Mouse (Mus musculus) lung, postnatal 4 days (tissue): ENCODE measurements at regions not wholly inside any gene's neighbourhood (a gene's known extent, or its start where the extent isn't known, plus 50 kb on each side); places are given as distances from the start of the nearest gene placed in this dataset.

ENCODE experiments used
- DNase-seq, 2 experiments: peaks; one replicate each; pipeline ENCODE4 v3.0.0; 2021

- DNase-seq, result no peak
Measured at GRCm38 (mm10) chr4:81960552-81961534, 518.2 kb upstream of the Mpdz start.

DNA sequence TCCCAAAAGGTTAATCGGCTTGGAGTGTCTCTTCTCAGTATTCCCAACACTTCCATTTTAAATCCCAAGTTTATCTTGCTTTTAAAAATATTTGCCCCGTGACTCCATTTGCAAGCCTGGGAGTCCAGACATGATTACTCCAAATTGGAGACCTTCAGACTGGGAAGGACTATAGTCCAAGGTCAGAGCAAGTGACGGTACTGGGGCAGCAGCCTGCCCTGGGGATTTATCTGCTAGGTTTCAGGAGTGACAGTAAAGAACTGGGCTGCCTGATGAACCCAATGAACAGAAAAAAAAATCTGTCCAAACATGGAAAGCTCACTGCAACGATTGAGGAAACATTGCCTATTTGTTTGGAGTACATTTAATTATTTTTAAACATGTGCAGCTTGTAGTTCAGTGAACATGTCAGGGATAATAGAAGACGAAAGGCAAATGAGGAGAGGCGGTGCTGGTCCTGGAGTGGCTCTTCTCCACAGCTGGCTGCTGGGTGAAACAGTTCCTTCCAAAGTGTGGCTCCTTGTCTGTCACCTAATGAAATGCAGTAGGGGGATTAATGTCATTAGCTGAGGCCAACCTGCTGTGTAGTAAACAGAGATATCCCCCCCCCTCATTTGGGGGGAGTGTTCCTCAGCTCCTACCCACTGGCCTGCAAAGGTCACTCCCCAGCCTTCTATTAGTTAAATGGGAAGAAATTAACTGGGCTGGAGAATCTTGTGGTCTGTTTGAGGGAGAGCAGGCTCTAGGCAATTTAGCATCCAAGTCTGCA, 514.5 kb upstream of the Mpdz start:
- peak in 1 of 2 experiments; percentile 39 for DNase-seq

GRCm38 (mm10) chr4:81953023-81953422, 510.4 kb upstream of the Mpdz start:
- no peak for DNase-seq

GRCm38 (mm10) chr4:81937384-81937783, 494.8 kb upstream of the Mpdz start:
- DNase-seq, result no peak

DNA sequence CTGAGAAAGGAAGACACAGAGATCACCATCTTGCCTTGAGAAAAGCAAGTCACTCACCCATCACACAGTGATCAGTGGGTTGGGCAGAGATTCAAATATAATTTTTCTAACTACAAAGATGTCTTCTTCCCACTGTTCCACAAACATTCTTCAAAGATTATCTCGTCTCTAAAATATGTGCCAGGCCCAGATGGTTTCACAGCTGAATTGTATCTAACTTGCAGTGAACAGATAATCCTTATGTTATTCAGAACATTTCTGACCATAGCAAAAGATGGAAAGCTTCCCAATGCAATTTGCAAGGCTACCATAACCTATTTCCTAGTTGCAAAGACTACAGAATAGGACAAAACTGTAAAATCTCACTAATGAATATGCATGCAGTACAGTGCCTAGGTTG, 488.3 kb upstream of the Mpdz start:
- DNase-seq, result no peak

DNA sequence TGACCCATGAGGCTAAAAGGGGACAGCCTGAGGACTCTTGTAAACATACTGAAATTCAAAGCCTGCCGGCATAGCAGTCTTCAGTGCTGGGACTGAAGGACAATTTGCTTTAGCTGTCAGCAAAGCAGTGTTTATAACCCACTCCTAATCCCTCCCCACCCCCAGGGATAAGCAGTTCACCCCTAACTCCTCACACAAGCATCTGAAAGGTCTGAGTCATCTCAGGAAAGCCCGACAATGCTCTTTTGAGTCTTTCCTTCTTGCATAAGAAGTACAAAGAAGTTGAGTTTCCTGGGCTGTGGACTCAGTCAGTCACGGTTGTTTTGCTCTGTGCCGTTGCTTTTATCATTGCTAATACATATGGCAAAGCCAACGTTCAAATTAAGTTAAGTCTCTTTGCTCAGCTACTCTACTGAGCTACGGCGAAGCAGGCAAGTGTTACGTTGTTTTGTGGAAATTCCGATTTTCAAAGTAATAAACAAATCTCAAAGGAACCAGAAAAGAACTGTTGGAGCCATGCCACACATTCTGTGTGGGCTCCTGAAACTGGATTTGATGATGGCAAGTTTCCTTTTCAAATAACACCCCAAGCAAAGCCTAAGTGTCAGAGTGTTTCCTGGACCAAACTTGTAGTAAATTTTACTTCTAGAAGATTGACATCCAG, 486.1 kb upstream of the Mpdz start:
- DNase-seq, result no peak

DNA sequence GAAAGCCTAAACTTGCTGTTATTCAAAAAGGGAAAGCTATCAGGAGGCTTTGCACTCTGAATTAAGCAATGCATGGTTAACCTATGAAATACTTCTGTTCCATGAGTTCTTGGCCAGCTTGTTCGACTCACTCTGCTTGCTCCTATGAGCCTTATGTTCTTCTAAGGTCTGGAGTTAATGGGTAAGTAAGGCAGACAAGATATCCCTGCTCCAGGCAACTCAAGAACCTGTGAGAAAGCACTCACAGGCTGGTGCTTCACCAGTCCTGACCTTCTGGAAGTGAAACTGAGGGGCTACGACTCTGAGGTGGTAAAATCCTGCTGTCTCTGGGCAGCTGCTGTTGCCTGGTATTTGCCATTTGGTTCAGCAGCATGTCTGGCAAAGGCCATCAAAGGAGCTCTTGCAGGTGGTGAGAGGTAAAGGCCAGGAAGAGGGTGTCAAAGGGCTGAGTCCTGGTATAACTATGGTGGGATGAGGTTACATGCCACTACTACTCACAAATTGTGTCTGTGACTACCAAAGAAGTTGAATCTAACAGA, 484.6 kb upstream of the Mpdz start:
- DNase-seq, result no peak

- DNase-seq, result no peak
Measured at GRCm38 (mm10) chr4:81926662-81927141, 484.1 kb upstream of the Mpdz start.

DNA sequence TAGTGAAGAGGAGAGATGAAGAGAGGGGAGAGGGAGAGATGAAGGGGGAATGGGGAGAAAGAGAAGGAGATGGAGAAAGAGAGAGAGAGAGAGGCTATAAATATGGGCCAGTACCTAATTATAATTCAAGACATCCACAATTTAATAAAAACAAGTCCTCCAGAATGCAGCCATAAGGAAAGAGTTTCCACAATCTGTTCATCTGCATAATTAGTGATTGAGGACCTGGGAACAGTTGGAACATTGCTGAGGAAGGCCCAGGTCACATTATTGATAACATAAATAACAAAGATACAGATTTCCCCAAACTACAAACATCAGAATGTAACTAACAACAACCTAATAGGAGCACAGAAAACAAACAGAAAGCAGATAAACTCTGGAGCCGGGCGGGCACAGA, 483.0 kb upstream of the Mpdz start:
- no peak for DNase-seq

GRCm38 (mm10) chr4:81924120-81924519, 481.5 kb upstream of the Mpdz start:
- DNase-seq, result no peak

- DNase-seq, result no peak
Measured at GRCm38 (mm10) chr4:81922876-81923275, 480.3 kb upstream of the Mpdz start.

DNA sequence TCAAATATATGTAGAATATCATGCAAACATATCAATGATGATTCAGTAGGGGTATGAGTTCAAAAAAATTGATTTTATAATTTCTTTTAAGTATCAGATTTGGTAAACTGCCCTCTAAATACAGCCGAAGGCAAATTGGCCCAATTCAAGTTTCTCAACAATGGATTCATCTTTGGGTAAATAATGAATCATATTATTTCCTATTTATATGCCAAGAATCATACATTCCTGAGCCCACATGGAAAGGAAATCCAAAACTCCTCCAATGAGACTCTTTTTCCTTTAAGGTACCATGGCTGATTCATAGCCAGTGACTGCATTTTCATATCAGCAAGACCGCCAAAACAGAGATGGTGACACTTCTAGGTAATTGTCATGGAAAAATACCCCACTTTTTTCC, 472.4 kb upstream of the Mpdz start:
- DNase-seq, result no peak

- no peak for DNase-seq
Measured at GRCm38 (mm10) chr4:81913296-81913695, 470.7 kb upstream of the Mpdz start.

- DNase-seq, result no peak
Measured at GRCm38 (mm10) chr4:81912653-81913052, 470.0 kb upstream of the Mpdz start.

GRCm38 (mm10) chr4:81899961-81900540, 457.4 kb upstream of the Mpdz start:
- no peak for DNase-seq

GRCm38 (mm10) chr4:81898661-81899060, 456.0 kb upstream of the Mpdz start:
- no peak for DNase-seq

GRCm38 (mm10) chr4:81897451-81897850, 454.8 kb upstream of the Mpdz start:
- DNase-seq, result no peak

- no peak for DNase-seq
Measured at GRCm38 (mm10) chr4:81868941-81869340, 426.3 kb upstream of the Mpdz start.

DNA sequence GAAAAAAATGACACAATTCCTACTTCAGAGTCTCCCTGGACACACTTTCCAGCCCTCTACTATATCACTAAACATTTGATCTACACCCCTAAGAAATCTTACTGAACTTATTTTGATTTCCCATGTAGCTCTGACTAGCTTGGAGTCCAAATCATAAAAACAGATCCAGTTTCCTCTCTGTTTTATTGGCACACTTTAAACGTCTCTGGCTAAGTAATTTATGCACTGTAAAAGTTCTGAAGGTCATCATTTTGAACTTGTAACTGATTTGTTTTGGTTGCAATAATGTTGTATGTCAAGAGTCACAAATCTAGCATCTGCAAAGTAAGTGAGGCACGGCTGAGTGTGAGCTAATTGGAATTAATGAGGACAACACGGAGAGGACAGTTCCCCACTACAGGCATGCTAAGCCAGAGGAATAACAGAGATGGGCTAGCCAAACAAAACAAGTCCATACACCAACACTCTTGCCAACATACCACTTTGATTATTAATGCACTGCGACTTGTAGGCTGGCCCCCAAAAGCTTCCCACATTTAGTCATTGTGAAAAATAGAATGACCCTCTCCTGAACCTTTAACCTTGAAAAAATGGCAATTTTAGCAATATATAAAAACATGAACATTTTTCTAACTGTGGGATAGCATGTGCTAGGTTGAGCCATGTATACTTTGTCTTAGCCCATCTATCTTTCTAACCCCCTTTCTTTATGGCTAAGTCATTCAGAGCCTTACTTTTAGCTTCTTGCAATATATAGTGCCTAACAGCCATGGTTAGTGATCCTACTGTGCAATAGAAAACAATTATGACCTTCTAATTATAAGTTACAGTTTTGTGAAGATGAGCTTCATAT, 399.3 kb upstream of the Mpdz start:
- no peak for DNase-seq

- DNase-seq, result no peak
Measured at GRCm38 (mm10) chr4:81829972-81830371, 387.4 kb upstream of the Mpdz start.

DNA sequence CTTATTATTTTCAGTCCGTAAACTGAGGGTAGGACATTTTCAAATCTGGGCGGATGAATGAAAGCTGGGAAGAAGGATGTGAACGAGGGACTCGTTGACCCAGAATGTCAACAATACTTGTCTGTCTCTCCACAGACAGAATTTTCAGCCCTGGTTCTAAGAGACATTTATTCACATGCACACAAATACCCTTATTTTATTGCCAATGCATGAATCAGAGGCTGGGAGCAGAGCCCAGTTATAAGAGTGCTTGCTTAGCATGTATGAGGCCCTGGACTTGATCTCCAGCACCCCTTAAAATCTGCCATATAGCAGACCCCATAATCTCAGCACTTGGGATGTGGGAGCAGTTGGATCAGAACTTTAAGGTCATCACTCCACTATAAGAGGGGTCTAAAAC, 384.8 kb upstream of the Mpdz start:
- no peak for DNase-seq

DNA sequence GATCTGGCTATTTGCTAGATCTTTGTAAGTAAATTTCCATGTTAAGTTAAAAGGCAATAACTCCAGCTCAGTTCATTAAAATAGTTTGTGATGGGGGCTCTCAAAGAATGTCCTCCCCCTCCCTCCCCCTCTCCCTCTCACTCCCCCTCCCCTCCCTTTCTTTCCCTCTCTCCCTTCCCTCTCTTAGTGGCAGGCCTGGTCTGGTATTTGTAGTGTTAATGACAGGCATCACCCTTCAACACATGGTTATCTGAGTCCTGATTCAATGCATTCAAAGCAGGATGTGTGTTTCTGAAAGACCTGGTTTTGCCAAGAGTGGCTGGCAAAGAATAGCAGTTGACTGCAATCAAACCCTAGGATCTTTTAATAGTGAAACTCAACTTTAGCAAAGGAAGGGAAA, 383.4 kb upstream of the Mpdz start:
- DNase-seq, result no peak
